Mouse (Mus musculus) lung, postnatal 4 days (tissue): ENCODE data around the gene Tmbim6.
"Not testable (repeated sequence)": the region's sequence is repeated elsewhere in the genome, so short reads cannot be mapped to it uniquely, and the experiment has no call there.

Source experiments
- DNase-seq, 2 experiments: peaks; one replicate each; pipeline ENCODE4 v3.0.0; 2021

The Tmbim6 gene

DNA sequence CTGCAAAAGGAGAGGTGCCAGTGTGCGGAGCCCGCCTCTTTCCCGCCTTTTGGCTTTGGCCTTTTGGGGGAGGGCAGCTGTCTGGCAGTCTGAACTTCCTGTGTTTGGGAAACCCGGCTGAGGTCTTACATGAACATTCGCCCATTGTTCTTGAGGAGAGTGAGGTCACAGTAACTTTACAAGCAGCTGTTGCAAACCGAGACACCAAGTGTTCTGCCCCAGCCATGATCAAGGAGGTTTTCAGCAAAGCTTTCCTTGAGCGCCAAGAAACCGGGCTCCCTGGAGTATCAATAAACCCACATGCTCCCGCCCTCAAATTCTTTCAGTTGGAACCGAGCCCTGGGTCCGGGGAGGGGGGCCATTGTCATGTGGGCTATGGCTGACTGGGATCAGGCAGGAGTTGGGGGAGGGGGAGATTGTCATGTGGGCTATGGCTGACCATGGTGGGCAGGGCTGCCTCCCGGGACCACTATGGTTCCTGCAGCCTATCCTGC lies 27.9 kb downstream of the Tmbim6 start:
- peak; percentile 83 to 91 for DNase-seq

- DNase-seq: peak in 1 of 2 experiments; percentile 60
These were observed 28.5 kb downstream of the Tmbim6 start for GRCm38 (mm10) chr15:99421152-99421551.

- DNase-seq: no peak
These were observed 29.0 kb downstream of the Tmbim6 start for GRCm38 (mm10) chr15:99421676-99422075.

GRCm38 (mm10) chr15:99422551-99422950 lies 29.9 kb downstream of the Tmbim6 start:
- DNase-seq: no peak

- DNase-seq: no peak
These were observed 30.4 kb downstream of the Tmbim6 start for GRCm38 (mm10) chr15:99423131-99423530.

GRCm38 (mm10) chr15:99423884-99424283 lies 31.2 kb downstream of the Tmbim6 start:
- no peak for DNase-seq

DNA sequence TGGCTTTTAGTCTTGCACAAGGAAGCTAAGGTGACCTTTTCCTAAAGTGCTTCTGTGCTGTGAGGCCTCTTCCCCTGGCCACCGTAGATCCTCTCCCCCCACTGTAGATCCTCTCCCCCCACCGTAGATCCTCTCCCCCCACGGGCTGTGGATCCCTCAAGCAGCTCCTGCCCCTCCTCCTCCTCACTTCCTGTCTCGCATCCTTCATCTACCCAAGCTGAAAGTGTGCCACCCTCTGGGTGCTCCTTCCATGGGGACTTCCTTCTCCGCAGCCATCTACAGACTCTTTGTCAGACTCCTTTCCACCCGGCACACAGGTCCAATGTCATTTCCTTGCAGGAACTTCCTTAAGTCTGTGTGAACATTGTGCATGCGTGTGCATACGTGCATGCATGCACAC lies 37.7 kb downstream of the Tmbim6 start:
- no peak for DNase-seq

- no peak for DNase-seq
These were observed 38.4 kb downstream of the Tmbim6 start for GRCm38 (mm10) chr15:99431063-99431462.

DNA sequence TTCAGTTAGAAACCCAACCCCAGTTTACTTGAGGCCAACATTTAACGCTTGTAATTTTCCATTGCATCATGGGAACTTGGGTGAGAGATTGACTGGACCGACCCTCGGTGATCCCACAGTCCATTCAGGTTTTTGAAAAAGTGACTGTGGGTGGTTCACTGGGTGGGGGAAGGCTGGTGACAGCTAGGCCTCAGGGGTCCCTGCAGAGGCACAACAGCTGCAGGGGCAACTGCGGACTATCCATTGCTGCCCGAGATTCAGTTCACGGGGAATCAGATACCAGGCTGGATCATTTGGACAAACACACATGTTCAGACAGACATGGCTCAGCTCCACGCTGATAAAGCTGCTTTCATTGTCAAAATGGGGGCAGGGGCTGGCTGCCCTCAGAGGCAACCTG lies 38.8 kb downstream of the Tmbim6 start:
- no peak for DNase-seq

DNA sequence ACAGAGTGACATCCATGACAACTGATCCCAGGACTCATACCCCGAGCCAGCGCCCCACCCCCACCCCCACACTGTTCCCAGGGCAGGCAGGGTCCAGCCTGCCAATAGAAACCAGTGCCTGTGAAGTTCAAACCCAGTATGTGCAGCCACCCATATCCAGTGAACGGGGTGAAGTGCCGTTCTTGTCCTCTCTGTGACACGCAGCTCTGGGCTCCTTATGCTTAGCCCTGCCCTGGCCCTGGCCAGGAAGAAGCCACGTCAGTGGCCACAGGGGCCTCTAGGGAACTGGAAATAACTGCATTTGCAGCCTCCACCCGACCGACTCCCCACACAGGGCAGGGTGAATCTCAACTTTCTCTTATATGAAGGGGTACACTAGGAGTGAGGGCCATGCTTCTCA lies 39.3 kb downstream of the Tmbim6 start:
- no peak for DNase-seq

- no peak for DNase-seq
These were observed 40.5 kb downstream of the Tmbim6 start for GRCm38 (mm10) chr15:99433081-99433718.

GRCm38 (mm10) chr15:99433913-99434312 lies 41.2 kb downstream of the Tmbim6 start:
- DNase-seq: no peak

GRCm38 (mm10) chr15:99438966-99439698 lies 46.5 kb downstream of the Tmbim6 start:
- no peak for DNase-seq

- peak; percentile 63 to 87 for DNase-seq
These were observed 47.6 kb downstream of the Tmbim6 start for GRCm38 (mm10) chr15:99440112-99440815.

GRCm38 (mm10) chr15:99440816-99441457 lies 48.3 kb downstream of the Tmbim6 start:
- DNase-seq: peak in 1 of 2 experiments; percentile 31

DNA sequence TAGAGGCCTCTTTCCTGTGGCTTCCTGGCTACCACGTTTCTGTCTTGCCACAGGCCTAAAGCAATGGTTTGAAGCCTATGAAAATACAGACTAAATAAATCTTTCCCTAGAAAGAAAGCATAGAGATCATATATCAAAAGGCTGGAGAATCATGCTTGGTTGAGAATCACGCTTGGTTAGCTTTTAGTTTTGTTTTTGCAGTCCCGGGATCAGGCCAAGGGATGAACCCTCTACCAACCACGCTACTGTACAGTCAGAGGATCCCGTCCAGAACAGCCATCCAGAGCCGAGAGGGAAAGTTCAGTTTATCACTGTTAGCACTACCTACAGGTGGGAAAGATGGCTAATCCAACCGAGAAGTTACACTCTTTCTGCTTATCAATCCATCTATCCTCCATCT lies 49.7 kb downstream of the Tmbim6 start:
- no peak for DNase-seq

- no peak for DNase-seq
These were observed 52.9 kb downstream of the Tmbim6 start for GRCm38 (mm10) chr15:99445567-99445966.

GRCm38 (mm10) chr15:99446136-99446535 lies 53.5 kb downstream of the Tmbim6 start:
- not testable (repeated sequence) for DNase-seq

GRCm38 (mm10) chr15:99449131-99449750 lies 56.6 kb downstream of the Tmbim6 start:
- DNase-seq: peak; percentile 62 to 75

- DNase-seq: no peak
These were observed 57.1 kb downstream of the Tmbim6 start for GRCm38 (mm10) chr15:99449751-99450280.

- peak; percentile 41 to 71 for DNase-seq
These were observed 60.6 kb downstream of the Tmbim6 start for GRCm38 (mm10) chr15:99453153-99453900.
